Mouse (Mus musculus) bone marrow macrophage, adult 2 months (primary cell): ENCODE data around the gene Mogat2.

ENCODE experiments used
- CTCF ChIP-seq: IDR thresholded peaks from 2 replicates; pipeline ENCODE4 v1.5.1; 2012; ENCODE audit warnings: low read depth, mild to moderate bottlenecking, low read length, moderate library complexity
- POLR2A ChIP-seq: IDR thresholded peaks from 2 replicates; pipeline ENCODE4 v1.6.1; 2012; ENCODE audit warnings: mild to moderate bottlenecking, low read depth, low read length, borderline replicate concordance

DNA sequence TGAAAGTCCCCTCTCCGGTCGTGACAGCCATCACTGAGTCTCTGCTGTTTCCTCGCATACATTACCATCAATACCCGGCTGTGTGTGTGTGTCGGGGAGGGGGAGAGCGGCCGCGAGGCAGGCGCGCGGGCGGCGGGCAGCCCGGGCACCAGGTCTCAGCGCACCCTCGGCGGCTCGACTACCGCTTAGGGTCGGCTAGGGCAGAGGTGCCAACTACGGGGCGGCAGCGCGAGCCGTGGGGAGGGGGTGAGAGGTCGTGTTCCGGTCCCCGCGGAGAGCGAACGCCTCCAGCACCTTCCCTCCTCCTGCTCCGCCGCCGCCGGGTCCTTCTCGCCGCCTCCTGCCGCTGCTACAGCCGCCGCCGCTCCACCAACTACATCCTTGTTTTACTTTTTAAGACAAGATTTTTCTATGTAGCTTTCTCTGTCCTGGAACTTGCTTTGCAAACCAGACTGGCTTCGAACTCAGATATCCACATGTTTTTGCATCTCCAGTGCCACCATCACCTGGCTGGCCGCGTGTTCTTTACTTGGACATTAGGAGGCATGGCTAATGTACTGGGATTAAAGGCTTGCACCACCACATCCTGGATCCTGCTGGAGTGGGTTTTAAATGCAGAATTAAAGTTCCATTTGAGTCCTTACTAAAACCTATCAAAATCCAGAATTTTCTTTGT, 10.6 kb upstream of the Mogat2 start:
- no peak for TF ChIP-seq CTCF
- no peak for TF ChIP-seq POLR2A
